Mouse (Mus musculus) lung, postnatal 0 days (tissue): ENCODE data around the gene Rc3h1. TPM values are rescaled to one million over a fixed set of nuclear protein-coding genes. Genes with fewer than 3 reads are reported as not detected.
"Not testable (repeated sequence)": the region's sequence is repeated elsewhere in the genome, so short reads cannot be mapped to it uniquely, and the experiment has no call there.

Experiments
- ATAC-seq: fragments of 200-750 bp; cut with Nextera tagmentation; 2 replicates; pipeline ENCODE4 v1.8.0; 2017; ENCODE audit warnings: moderate library complexity
- DNase-seq: peaks from one replicate; pipeline ENCODE4 v3.0.0-alpha.2; 2016; ENCODE audit warnings: low spot score
- H3K27ac ChIP-seq: fragments of 300-500 bp; sonication (generic); 2 replicates; pipeline ENCODE4 v1.5.1; 2014; ENCODE audit warnings: antibody characterized with exemption, mild to moderate bottlenecking, low read length, mixed read lengths
- H3K27me3 ChIP-seq: fragments of 300-500 bp; sonication (generic); replicated peaks from 2 replicates; pipeline ENCODE4 v1.6.1; 2014; ENCODE audit warnings: low read length, mixed read lengths; ENCODE audit not compliant: insufficient read depth
- H3K36me3 ChIP-seq: fragments of 300-500 bp; sonication (generic); 2 replicates; pipeline ENCODE4 v1.6.1; 2014; ENCODE audit warnings: low read length, mixed read lengths; ENCODE audit not compliant: insufficient read depth
- H3K4me1 ChIP-seq: fragments of 300-500 bp; sonication (generic); 2 replicates; pipeline ENCODE4 v1.6.1; 2014; ENCODE audit warnings: antibody characterized with exemption, low read depth, low read length, mixed read lengths; ENCODE audit not compliant: insufficient read depth
- H3K4me2 ChIP-seq: fragments of 300-500 bp; sonication (generic); replicated peaks from 2 replicates; pipeline ENCODE4 v1.6.1; 2014; ENCODE audit warnings: low read depth, mild to moderate bottlenecking, low read length, moderate library complexity, mixed read lengths
- H3K4me3 ChIP-seq: fragments of 300-500 bp; sonication (generic); 2 replicates; pipeline ENCODE4 v1.5.1; 2014; ENCODE audit warnings: low read depth, low read length
- H3K9ac ChIP-seq: fragments of 300-500 bp; sonication (generic); replicated peaks from 2 replicates; pipeline ENCODE4 v1.6.1; 2014; ENCODE audit warnings: low read depth, mild to moderate bottlenecking
- H3K9me3 ChIP-seq: fragments of 300-500 bp; sonication (generic); 2 replicates; pipeline ENCODE4 v1.6.1; 2016; ENCODE audit warnings: low read length, mixed read lengths
- CTCF ChIP-seq: IDR thresholded peaks from 2 replicates; pipeline ENCODE4 v1.5.1; 2016; ENCODE audit warnings: antibody characterized with exemption, mild to moderate bottlenecking
- EP300 ChIP-seq: IDR thresholded peaks from 2 replicates; pipeline ENCODE4 v1.6.1; 2016; ENCODE audit warnings: antibody characterized with exemption, mild to moderate bottlenecking, control low read depth
- WGBS: fragments of 180-500 bp; shearing (Covaris S2); extraction: QIAGEN DNeasy Blood & Tissue Kit; methylation state at CpG from one replicate; pipeline ENCODE4 v1.1.7; 2014; 5-methylcytosine and 5-hydroxymethylcytosine counted together
- polyA plus RNA-seq: library from polyadenylated mRNA; unstranded; fragments of >200 nt; fragmentation: Nextera tagmentation; extraction: Ambion mirVana; gene quantifications from 2 replicates; pipeline ENCODE4 v1.2.1, GENCODE M21; 2015

Gene Rc3h1
- 6.9 and 8.2 TPM in 2 replicates for polyA plus RNA-seq

- TF ChIP-seq EP300, result no peak
- TF ChIP-seq CTCF, result peak; percentile 41
- no peaks in the 10 kb centered on the region for H3K27me3 ChIP-seq
Measured at GRCm38 (mm10) chr1:160906057-160906557, at the start of gene Rc3h1. Gene Rc3h1, plus strand, starts transcription at chr1:160906418.

GRCm38 (mm10) chr1:160858132-160858531 lies 48.1 kb upstream of the Rc3h1 start:
- 80% methylated on average over 3 of the region's 3 CpGs for WGBS
- no peak overlapping the region for H3K9ac ChIP-seq
- no peak overlapping the region for H3K4me3 ChIP-seq
- DNase-seq, result no peak
- TF ChIP-seq CTCF (no peak), EP300 (no peak)
- H3K36me3 ChIP-seq, result no peaks in the 10 kb centered on the region
- no peaks in the 10 kb centered on the region for H3K27me3 ChIP-seq
- H3K4me1 ChIP-seq, result no peaks in the 10 kb centered on the region
- H3K9me3 ChIP-seq, result no peaks in the 10 kb centered on the region
- H3K4me2 ChIP-seq, result no peak overlapping the region
- no peak overlapping the region for H3K27ac ChIP-seq
- ATAC-seq, result no peak

More at GRCm38 (mm10) chr1:160906057-160906557, at the start of gene Rc3h1:
- H3K9ac ChIP-seq, result peak within 1 kb of the TSS; percentile 94
- H3K9me3 ChIP-seq, result no peaks in the 10 kb centered on the region
- H3K4me3 ChIP-seq, result peak within 1 kb of the TSS; percentile 95
- H3K36me3 ChIP-seq, result no peaks in the 10 kb centered on the region
- under 1% methylated on average over 31 of the region's 45 CpGs for WGBS
- ATAC-seq (peak; percentile 94), DNase-seq (peak; percentile 97)
- no peaks in the 10 kb centered on the region for H3K4me1 ChIP-seq
- H3K4me2 ChIP-seq, result peak within 1 kb of the TSS; percentile 68
- H3K27ac ChIP-seq, result peak within 1 kb of the TSS; percentile 94

GRCm38 (mm10) chr1:160859874-160860273 lies 46.3 kb upstream of the Rc3h1 start:
- not testable (repeated sequence) for H3K27ac ChIP-seq, H3K4me3 ChIP-seq, ATAC-seq, H3K9ac ChIP-seq, H3K36me3 ChIP-seq, H3K9me3 ChIP-seq, H3K27me3 ChIP-seq, H3K4me1 ChIP-seq, H3K4me2 ChIP-seq, DNase-seq

GRCm38 (mm10) chr1:160861142-160861541 lies 45.1 kb upstream of the Rc3h1 start:
- no peaks in the 10 kb centered on the region for H3K9me3 ChIP-seq
- no peak overlapping the region for H3K4me3 ChIP-seq
- DNase-seq (no peak), ATAC-seq (no peak)
- H3K36me3 ChIP-seq, result no peaks in the 10 kb centered on the region
- TF ChIP-seq CTCF, result no peak
- no peak for TF ChIP-seq EP300
- no peaks in the 10 kb centered on the region for H3K4me1 ChIP-seq
- H3K27me3 ChIP-seq, result no peaks in the 10 kb centered on the region
- H3K27ac ChIP-seq, result no peak overlapping the region
- no peak overlapping the region for H3K9ac ChIP-seq
- WGBS, result 75% methylated on average over 2 of the region's 2 CpGs
- H3K4me2 ChIP-seq, result no peak overlapping the region

- H3K27ac ChIP-seq, result no peak overlapping the region
- 96% methylated on average over 1 of the region's 1 CpGs for WGBS
- TF ChIP-seq EP300, result no peak
- TF ChIP-seq CTCF, result no peak
- no peaks in the 10 kb centered on the region for H3K9me3 ChIP-seq
- ATAC-seq, result no peak
- no peaks in the 10 kb centered on the region for H3K4me1 ChIP-seq
- no peak overlapping the region for H3K4me3 ChIP-seq
- H3K9ac ChIP-seq, result no peak overlapping the region
- no peaks in the 10 kb centered on the region for H3K27me3 ChIP-seq
- H3K4me2 ChIP-seq, result no peak overlapping the region
- DNase-seq, result no peak
- H3K36me3 ChIP-seq, result no peaks in the 10 kb centered on the region
Measured at GRCm38 (mm10) chr1:160861632-160862031, 44.6 kb upstream of the Rc3h1 start.

GRCm38 (mm10) chr1:160863027-160863426 lies 43.2 kb upstream of the Rc3h1 start:
- DNase-seq, result peak; percentile 25
- Histone ChIP-seq H3K27me3 (no peaks in the 10 kb centered on the region), H3K36me3 (no peaks in the 10 kb centered on the region), H3K9me3 (no peaks in the 10 kb centered on the region), H3K27ac (no peak overlapping the region), H3K9ac (no peak overlapping the region), H3K4me3 (no peak overlapping the region), H3K4me1 (no peaks in the 10 kb centered on the region), H3K4me2 (no peak overlapping the region)
- peak; percentile 42 for TF ChIP-seq CTCF
- TF ChIP-seq EP300, result no peak
- no peak for ATAC-seq
- WGBS, result 55% methylated on average over 4 of the region's 4 CpGs

- 61% methylated on average over 1 of the region's 1 CpGs for WGBS
- Histone ChIP-seq H3K4me2 (no peak overlapping the region), H3K9ac (no peak overlapping the region), H3K27me3 (no peaks in the 10 kb centered on the region), H3K4me3 (no peak overlapping the region), H3K36me3 (no peaks in the 10 kb centered on the region), H3K9me3 (no peaks in the 10 kb centered on the region), H3K4me1 (no peaks in the 10 kb centered on the region), H3K27ac (no peak overlapping the region)
- TF ChIP-seq CTCF, result no peak
- TF ChIP-seq EP300, result no peak
- DNase-seq (no peak), ATAC-seq (no peak)
Measured at GRCm38 (mm10) chr1:160874757-160875156, 31.5 kb upstream of the Rc3h1 start.
